Mouse (Mus musculus): ENCODE measurements at regions not wholly inside any gene's neighbourhood (a gene's known extent, or its start where the extent isn't known, plus 50 kb on each side); places are given as distances from the start of the nearest gene placed in this dataset.

DNA sequence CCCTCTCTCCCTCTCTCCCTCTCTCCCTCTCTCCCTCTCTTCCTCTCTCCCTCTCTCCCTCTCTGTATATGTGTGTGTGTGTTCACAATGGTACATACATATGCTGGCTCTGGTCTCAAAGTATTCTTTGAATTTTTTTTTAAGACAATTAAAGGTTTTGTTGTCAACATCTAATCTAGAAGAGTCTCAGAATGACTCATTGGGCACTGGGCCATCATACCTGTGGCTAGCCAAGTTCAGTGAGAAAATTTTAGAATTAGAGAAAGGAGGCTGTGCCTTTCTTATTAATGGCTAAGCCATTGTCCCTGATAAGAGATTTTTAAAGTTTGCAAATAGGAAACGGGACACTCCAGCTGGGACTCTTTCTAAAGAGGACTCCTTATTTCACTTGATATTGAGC is 164.1 kb downstream of the Tmx1 start:
- TF ChIP-seq CTCF (IDR thresholded peaks at IDR 0.05; ENCODE audit: control insufficient read depth, insufficient read depth, insufficient read length) = no peak
- TF ChIP-seq MAX (IDR thresholded peaks at IDR 0.05) = no peak
- no peak for TF ChIP-seq USF1 (IDR thresholded peaks at IDR 0.05; ENCODE audit: low read depth)

Data from C2C12 (cell line).